Mouse (Mus musculus): Measurements from ENCODE around the gene Nrxn3. TPM values are rescaled to one million over a fixed set of nuclear protein-coding genes. Genes with fewer than 3 reads are reported as not detected.

Nrxn3 gene
- polyA plus RNA-seq, 1 experiment, result 0.47 TPM

- no peak overlapping the region for H3K4me3 ChIP-seq (ENCODE audit: low read depth, low read length)
- WGBS, result 74% methylated on average over 4 of the region's 4 CpGs
- H3K27me3 ChIP-seq (ENCODE audit: control insufficient read depth, insufficient read depth, low read length), result no peaks in the 10 kb centered on the region
- H3K4me1 ChIP-seq (ENCODE audit: control insufficient read depth, insufficient read depth, insufficient read length, low read length), result no peaks in the 10 kb centered on the region
- no peak for TF ChIP-seq POLR2A (IDR thresholded peaks at IDR 0.05; ENCODE audit: low read depth, low read length)
- no peak for TF ChIP-seq CTCF (IDR thresholded peaks at IDR 0.05; ENCODE audit: extremely low read depth, insufficient read length, insufficient replicate concordance, low read depth, low read length)
- no peak overlapping the region for H3K27ac ChIP-seq (ENCODE audit: insufficient read depth, low read depth, low read length)
- H3K36me3 ChIP-seq (ENCODE audit: control insufficient read depth, insufficient read depth, low read length), result no peaks in the 10 kb centered on the region
Measured at GRCm38 (mm10) chr12:88863069-88863468, 140.4 kb downstream of the Nrxn3 start.

GRCm38 (mm10) chr12:88868288-88868687 lies 145.6 kb downstream of the Nrxn3 start:
- no peaks in the 10 kb centered on the region for H3K27me3 ChIP-seq (ENCODE audit: control insufficient read depth, insufficient read depth, low read length)
- TF ChIP-seq CTCF (IDR thresholded peaks at IDR 0.05; ENCODE audit: extremely low read depth, insufficient read length, insufficient replicate concordance, low read depth, low read length), result no peak
- TF ChIP-seq POLR2A (IDR thresholded peaks at IDR 0.05; ENCODE audit: low read depth, low read length), result no peak
- no peaks in the 10 kb centered on the region for H3K36me3 ChIP-seq (ENCODE audit: control insufficient read depth, insufficient read depth, low read length)
- H3K4me3 ChIP-seq (ENCODE audit: low read depth, low read length), result no peak overlapping the region
- no peaks in the 10 kb centered on the region for H3K4me1 ChIP-seq (ENCODE audit: control insufficient read depth, insufficient read depth, insufficient read length, low read length)
- H3K27ac ChIP-seq (ENCODE audit: insufficient read depth, low read depth, low read length), result no peak overlapping the region

GRCm38 (mm10) chr12:88897331-88897730 lies 174.7 kb downstream of the Nrxn3 start:
- no peak overlapping the region for H3K27ac ChIP-seq (ENCODE audit: insufficient read depth, low read depth, low read length)
- H3K27me3 ChIP-seq (ENCODE audit: control insufficient read depth, insufficient read depth, low read length), result no peaks in the 10 kb centered on the region
- TF ChIP-seq CTCF (IDR thresholded peaks at IDR 0.05; ENCODE audit: extremely low read depth, insufficient read length, insufficient replicate concordance, low read depth, low read length) (no peak), POLR2A (IDR thresholded peaks at IDR 0.05; ENCODE audit: low read depth, low read length) (no peak)
- H3K4me1 ChIP-seq (ENCODE audit: control insufficient read depth, insufficient read depth, insufficient read length, low read length), result no peaks in the 10 kb centered on the region
- WGBS, result 25% methylated on average over 1 of the region's 1 CpGs
- no peaks in the 10 kb centered on the region for H3K36me3 ChIP-seq (ENCODE audit: control insufficient read depth, insufficient read depth, low read length)
- no peak overlapping the region for H3K4me3 ChIP-seq (ENCODE audit: low read depth, low read length)

GRCm38 (mm10) chr12:88900014-88900727 lies 177.5 kb downstream of the Nrxn3 start:
- Histone ChIP-seq H3K4me3 (ENCODE audit: low read depth, low read length) (no peak overlapping the region), H3K4me1 (ENCODE audit: control insufficient read depth, insufficient read depth, insufficient read length, low read length) (no peaks in the 10 kb centered on the region), H3K27me3 (ENCODE audit: control insufficient read depth, insufficient read depth, low read length) (no peaks in the 10 kb centered on the region), H3K27ac (ENCODE audit: insufficient read depth, low read depth, low read length) (no peak overlapping the region), H3K36me3 (ENCODE audit: control insufficient read depth, insufficient read depth, low read length) (no peaks in the 10 kb centered on the region)
- TF ChIP-seq CTCF (IDR thresholded peaks at IDR 0.05; ENCODE audit: extremely low read depth, insufficient read length, insufficient replicate concordance, low read depth, low read length) (no peak), POLR2A (IDR thresholded peaks at IDR 0.05; ENCODE audit: low read depth, low read length) (no peak)
- WGBS, result 31% methylated on average over 7 of the region's 7 CpGs

GRCm38 (mm10) chr12:88900728-88901080 lies 178.0 kb downstream of the Nrxn3 start:
- WGBS, result 12% methylated on average over 1 of the region's 1 CpGs
- H3K4me1 ChIP-seq (ENCODE audit: control insufficient read depth, insufficient read depth, insufficient read length, low read length), result no peaks in the 10 kb centered on the region
- H3K4me3 ChIP-seq (ENCODE audit: low read depth, low read length), result no peak overlapping the region
- no peak for TF ChIP-seq POLR2A (IDR thresholded peaks at IDR 0.05; ENCODE audit: low read depth, low read length)
- TF ChIP-seq CTCF (IDR thresholded peaks at IDR 0.05; ENCODE audit: extremely low read depth, insufficient read length, insufficient replicate concordance, low read depth, low read length), result no peak
- no peak overlapping the region for H3K27ac ChIP-seq (ENCODE audit: insufficient read depth, low read depth, low read length)
- no peaks in the 10 kb centered on the region for H3K36me3 ChIP-seq (ENCODE audit: control insufficient read depth, insufficient read depth, low read length)
- no peaks in the 10 kb centered on the region for H3K27me3 ChIP-seq (ENCODE audit: control insufficient read depth, insufficient read depth, low read length)

- Histone ChIP-seq H3K4me3 (ENCODE audit: low read depth, low read length) (no peak overlapping the region), H3K36me3 (ENCODE audit: control insufficient read depth, insufficient read depth, low read length) (no peaks in the 10 kb centered on the region), H3K27ac (ENCODE audit: insufficient read depth, low read depth, low read length) (no peak overlapping the region), H3K4me1 (ENCODE audit: control insufficient read depth, insufficient read depth, insufficient read length, low read length) (no peaks in the 10 kb centered on the region), H3K27me3 (ENCODE audit: control insufficient read depth, insufficient read depth, low read length) (no peaks in the 10 kb centered on the region)
- TF ChIP-seq CTCF (IDR thresholded peaks at IDR 0.05; ENCODE audit: extremely low read depth, insufficient read length, insufficient replicate concordance, low read depth, low read length) (no peak), POLR2A (IDR thresholded peaks at IDR 0.05; ENCODE audit: low read depth, low read length) (no peak)
- 48% methylated on average over 2 of the region's 2 CpGs for WGBS
Measured at GRCm38 (mm10) chr12:88910761-88911160, 188.1 kb downstream of the Nrxn3 start.

GRCm38 (mm10) chr12:88916752-88917151 lies 194.1 kb downstream of the Nrxn3 start:
- no peaks in the 10 kb centered on the region for H3K36me3 ChIP-seq (ENCODE audit: control insufficient read depth, insufficient read depth, low read length)
- WGBS, result 40% methylated on average over 2 of the region's 2 CpGs
- no peaks in the 10 kb centered on the region for H3K27me3 ChIP-seq (ENCODE audit: control insufficient read depth, insufficient read depth, low read length)
- H3K4me3 ChIP-seq (ENCODE audit: low read depth, low read length), result no peak overlapping the region
- H3K4me1 ChIP-seq (ENCODE audit: control insufficient read depth, insufficient read depth, insufficient read length, low read length), result no peaks in the 10 kb centered on the region
- TF ChIP-seq POLR2A (IDR thresholded peaks at IDR 0.05; ENCODE audit: low read depth, low read length) (no peak), CTCF (IDR thresholded peaks at IDR 0.05; ENCODE audit: extremely low read depth, insufficient read length, insufficient replicate concordance, low read depth, low read length) (no peak)
- no peak overlapping the region for H3K27ac ChIP-seq (ENCODE audit: insufficient read depth, low read depth, low read length)
